Mouse (Mus musculus) ES-Bruce4 (cell line): ENCODE data around the gene Znhit1. TPM values are rescaled to one million over a fixed set of nuclear protein-coding genes. Genes with fewer than 3 reads are reported as not detected.

Source experiments
- H3K27ac ChIP-seq: 2 replicates; pipeline ENCODE4 v1.5.1; 2012; ENCODE audit warnings: low read length, inconsistent platforms; ENCODE audit not compliant: insufficient read depth
- H3K27me3 ChIP-seq: 2 replicates; pipeline ENCODE4 v1.6.1; 2012; ENCODE audit warnings: mild to moderate bottlenecking, low read length, inconsistent platforms; ENCODE audit not compliant: control insufficient read depth, poor library complexity, insufficient read depth, severe bottlenecking
- H3K36me3 ChIP-seq: 2 replicates; pipeline ENCODE4 v1.6.1; 2012; ENCODE audit warnings: inconsistent platforms, mild to moderate bottlenecking, low read length, moderate library complexity; ENCODE audit not compliant: control insufficient read depth, poor library complexity, insufficient read depth, severe bottlenecking
- H3K4me1 ChIP-seq: one replicate; pipeline ENCODE4 v1.8.1; 2011; ENCODE audit warnings: low read length; ENCODE audit not compliant: control insufficient read depth, insufficient read depth
- H3K4me3 ChIP-seq: 2 replicates; pipeline ENCODE4 v1.5.1; 2011; ENCODE audit warnings: low read depth, mild to moderate bottlenecking, low read length
- H3K9ac ChIP-seq: 2 replicates; pipeline ENCODE4 v1.6.1; 2012; ENCODE audit warnings: low read depth, mild to moderate bottlenecking, inconsistent platforms; ENCODE audit not compliant: poor library complexity, severe bottlenecking
- H3K9me3 ChIP-seq: replicated peaks from 2 replicates; pipeline ENCODE4 v1.6.1; 2012; ENCODE audit warnings: mild to moderate bottlenecking, low read length, inconsistent platforms; ENCODE audit not compliant: control insufficient read depth, poor library complexity, insufficient read depth, severe bottlenecking
- CTCF ChIP-seq: IDR thresholded peaks from one replicate; pipeline ENCODE4 v1.8.1; 2011; ENCODE audit warnings: low read depth, low read length
- EP300 ChIP-seq: IDR thresholded peaks from 2 replicates; pipeline ENCODE4 v1.6.1; 2011; ENCODE audit warnings: low read depth, low read length; ENCODE audit not compliant: insufficient read depth
- POLR2A ChIP-seq: IDR thresholded peaks from one replicate; pipeline ENCODE4 v1.8.1; 2011; ENCODE audit warnings: low read length; ENCODE audit not compliant: insufficient read depth
- polyA plus RNA-seq: library from polyadenylated mRNA; stranded (reverse); fragments of >200 nt; gene quantifications from 2 replicates; pipeline ENCODE4 v1.2.4, GENCODE M21; 2011; ENCODE audit warnings: low read depth; ENCODE audit not compliant: missing spikeins, insufficient read depth, insufficient read length

Znhit1 gene
- polyA plus RNA-seq, 1 experiment: 26.6 TPM

DNA sequence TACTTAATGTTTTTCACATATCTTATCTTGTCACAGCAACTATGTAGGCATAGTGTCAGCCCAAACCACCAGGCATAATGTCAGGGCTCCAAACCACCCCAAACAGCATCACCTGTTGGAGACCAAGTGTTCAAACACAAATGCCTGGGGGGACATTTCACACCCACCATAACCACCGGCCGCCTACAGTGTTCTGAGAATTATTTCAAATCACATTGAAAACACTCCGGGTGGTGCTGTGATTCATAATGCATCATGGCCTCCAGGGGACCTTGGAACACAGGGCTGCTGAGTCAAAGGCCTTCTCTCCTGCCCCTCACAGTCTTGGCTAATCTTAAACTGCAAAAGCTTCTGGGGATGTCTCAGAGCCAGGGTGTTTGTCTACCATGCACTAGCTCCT lies 28.1 kb upstream of the Znhit1 start:
- H3K27ac ChIP-seq: no peak overlapping the region
- H3K9ac ChIP-seq: no peak overlapping the region
- H3K4me1 ChIP-seq: no peaks in the 10 kb centered on the region
- no peaks in the 10 kb centered on the region for H3K9me3 ChIP-seq
- 0 out of 2 replicates have a peak, but pooled peaks cover 2% of the 10 kb centered on the region for H3K27me3 ChIP-seq
- TF ChIP-seq POLR2A: no peak
- no peak overlapping the region for H3K4me3 ChIP-seq
- no peaks in the 10 kb centered on the region for H3K36me3 ChIP-seq

DNA sequence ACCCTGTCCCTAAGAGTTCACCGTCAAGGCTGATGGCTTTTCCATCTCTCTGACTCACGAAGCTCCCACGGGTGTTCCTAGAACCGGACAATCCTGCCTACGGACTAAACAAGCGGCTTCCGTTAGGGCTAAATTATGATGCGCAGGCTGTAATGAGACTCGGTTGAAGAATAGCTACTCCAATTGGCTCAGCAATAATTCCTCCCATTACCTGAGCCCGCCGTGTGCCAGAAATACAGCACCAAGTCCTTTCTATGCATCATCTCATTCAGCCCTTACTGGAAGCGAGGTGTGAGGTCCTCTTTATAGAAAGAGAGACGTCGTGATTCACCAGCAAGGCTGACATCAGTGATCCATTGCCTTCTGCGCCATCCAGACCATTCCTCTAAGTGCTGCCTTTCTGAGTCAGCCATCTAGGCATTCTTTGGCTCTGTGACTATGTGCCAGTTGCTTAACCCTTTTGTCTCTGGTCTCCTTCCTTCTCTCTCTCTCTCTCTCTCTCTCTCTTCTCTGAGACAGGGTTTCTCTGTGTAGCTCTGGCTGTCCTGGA lies 24.7 kb upstream of the Znhit1 start:
- no peak for TF ChIP-seq EP300
- TF ChIP-seq CTCF: no peak
- TF ChIP-seq POLR2A: no peak
- Histone ChIP-seq H3K27ac (no peak overlapping the region), H3K36me3 (no peaks in the 10 kb centered on the region), H3K4me3 (no peak overlapping the region), H3K9ac (no peak overlapping the region), H3K9me3 (no peaks in the 10 kb centered on the region), H3K4me1 (no peaks in the 10 kb centered on the region), H3K27me3 (no peaks in the 10 kb centered on the region)

GRCm38 (mm10) chr5:137009988-137010387 lies 22.2 kb upstream of the Znhit1 start:
- TF ChIP-seq EP300 (no peak), CTCF (no peak), POLR2A (no peak)
- H3K9me3 ChIP-seq: no peaks in the 10 kb centered on the region
- H3K9ac ChIP-seq: no peak overlapping the region
- no peaks in the 10 kb centered on the region for H3K36me3 ChIP-seq
- H3K4me3 ChIP-seq: no peak overlapping the region
- no peak overlapping the region for H3K27ac ChIP-seq
- no peaks in the 10 kb centered on the region for H3K27me3 ChIP-seq
- no peaks in the 10 kb centered on the region for H3K4me1 ChIP-seq

GRCm38 (mm10) chr5:137007276-137007675 lies 19.5 kb upstream of the Znhit1 start:
- Histone ChIP-seq H3K27ac (no peak overlapping the region), H3K9ac (no peak overlapping the region), H3K4me1 (no peaks in the 10 kb centered on the region), H3K36me3 (no peaks in the 10 kb centered on the region), H3K9me3 (no peaks in the 10 kb centered on the region), H3K4me3 (no peak overlapping the region), H3K27me3 (no peaks in the 10 kb centered on the region)
- no peak for TF ChIP-seq POLR2A
- no peak for TF ChIP-seq EP300
- no peak for TF ChIP-seq CTCF

DNA sequence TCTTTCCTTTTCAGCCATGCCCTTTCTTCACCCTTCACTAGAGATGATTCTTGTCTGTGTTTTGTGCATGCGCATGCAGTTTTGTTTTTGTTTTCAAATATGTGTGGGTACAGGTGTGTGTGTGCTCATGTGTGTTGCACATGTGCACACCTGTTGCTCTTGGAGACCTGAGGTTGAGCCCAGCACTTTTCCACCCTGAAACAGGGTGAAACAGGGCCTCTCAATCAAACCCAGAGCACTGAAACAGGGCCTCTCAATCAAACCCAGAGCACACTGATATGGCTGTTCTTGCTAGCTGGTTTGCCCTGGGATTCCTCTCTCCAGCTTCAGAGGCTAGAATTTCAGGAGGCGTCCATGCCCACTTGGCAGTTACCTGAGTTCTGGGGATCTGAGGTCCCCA lies 12.8 kb upstream of the Znhit1 start:
- Histone ChIP-seq H3K27ac (peak overlapping the region; percentile 27), H3K4me3 (peak overlapping the region; percentile 63), H3K9ac (peak overlapping the region; percentile 38), H3K9me3 (no peaks in the 10 kb centered on the region), H3K4me1 (peaks cover 3% of the 10 kb centered on the region), H3K27me3 (no peaks in the 10 kb centered on the region), H3K36me3 (no peaks in the 10 kb centered on the region)
- peak; percentile 52 for TF ChIP-seq POLR2A
- TF ChIP-seq EP300: no peak
- no peak for TF ChIP-seq CTCF

GRCm38 (mm10) chr5:136999449-136999848 lies 11.6 kb upstream of the Znhit1 start:
- TF ChIP-seq POLR2A: no peak
- no peak for TF ChIP-seq EP300
- TF ChIP-seq CTCF: no peak
- Histone ChIP-seq H3K36me3 (no peaks in the 10 kb centered on the region), H3K27ac (no peak overlapping the region), H3K4me3 (peak overlapping the region; percentile 1; the same call in 1 of the 2 replicates), H3K4me1 (peaks cover 3% of the 10 kb centered on the region), H3K9me3 (no peaks in the 10 kb centered on the region), H3K27me3 (no peaks in the 10 kb centered on the region), H3K9ac (peak overlapping the region; percentile 38)
